Mouse (Mus musculus): Measurements from ENCODE around the gene 4931440F15Rik. TPM values are rescaled to one million over a fixed set of nuclear protein-coding genes. Genes with fewer than 3 reads are reported as not detected.

4931440F15Rik gene
- 0.07 and 0.16 TPM in 2 replicates for polyA plus RNA-seq (2012; rRNA removed; ENCODE audit: low replicate concordance)

GRCm38 (mm10) chr11:29825271-29825718 lies at the start of gene 4931440F15Rik:
TSS of gene 4931440F15Rik (minus strand) at chr11:29825668.

Other genes starting within 250 kb of the 4931440F15Rik start
- gene Rtn4, start 132.7 kb downstream of the 4931440F15Rik start, polyA plus RNA-seq (2012; rRNA removed; ENCODE audit: low replicate concordance), result 136 and 168 TPM in 2 replicates
- gene Eml6, start 200.4 kb upstream of the 4931440F15Rik start, polyA plus RNA-seq (2012; rRNA removed; ENCODE audit: low replicate concordance), result 0.97 and 1.7 TPM in 2 replicates

Measured in mammary gland, adult 2 months (tissue).